Mouse (Mus musculus): ENCODE results near the gene Abhd14a. TPM values are rescaled to one million over a fixed set of nuclear protein-coding genes. Genes with fewer than 3 reads are reported as not detected.
A peak's percentile ranks its signal among the peaks of the same experiment; 100 is the strongest.

Gene Abhd14a
- total RNA-seq, 2 experiments from 2014 or later, result 23.7 to 26.1 TPM

DNA sequence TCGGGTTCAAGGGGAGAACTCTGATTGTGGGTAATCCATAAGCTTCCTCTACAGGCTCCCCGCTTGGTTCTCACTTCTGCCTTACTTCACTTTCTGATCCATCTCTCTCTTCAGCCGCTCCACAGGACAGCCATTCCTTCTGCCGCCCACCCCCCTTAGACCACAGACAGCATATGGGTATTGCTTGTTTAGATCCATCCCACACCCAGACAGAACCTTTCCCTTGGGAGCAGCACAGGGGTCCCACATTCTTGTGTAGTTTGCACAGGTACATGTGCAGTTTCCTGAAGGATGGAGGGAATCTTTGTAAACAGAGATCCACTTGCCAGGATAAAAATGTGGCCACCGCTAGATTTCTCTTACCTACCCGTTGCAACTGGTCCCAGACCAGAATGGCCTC is 4.9 kb upstream of the Abhd14a start:
- DNase-seq, result no peak

DNA sequence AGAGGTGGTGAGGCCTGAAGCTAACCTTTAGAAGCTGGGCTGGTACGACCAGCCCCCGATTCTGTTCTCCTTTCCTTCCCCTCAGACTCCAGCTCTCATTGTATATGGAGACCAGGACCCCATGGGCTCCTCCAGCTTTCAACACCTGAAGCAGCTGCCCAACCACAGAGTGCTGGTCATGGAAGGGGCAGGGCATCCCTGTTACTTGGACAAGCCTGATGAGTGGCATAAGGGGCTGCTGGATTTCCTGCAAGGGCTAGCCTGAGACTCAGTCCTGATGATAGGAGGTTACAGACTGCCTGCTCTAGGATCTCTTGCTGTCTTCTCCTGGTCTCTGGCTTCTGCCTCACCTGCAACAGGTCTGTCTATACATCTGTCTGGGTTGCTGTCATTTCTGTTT is 4.4 kb upstream of the Abhd14a start:
- no peak for DNase-seq

DNA sequence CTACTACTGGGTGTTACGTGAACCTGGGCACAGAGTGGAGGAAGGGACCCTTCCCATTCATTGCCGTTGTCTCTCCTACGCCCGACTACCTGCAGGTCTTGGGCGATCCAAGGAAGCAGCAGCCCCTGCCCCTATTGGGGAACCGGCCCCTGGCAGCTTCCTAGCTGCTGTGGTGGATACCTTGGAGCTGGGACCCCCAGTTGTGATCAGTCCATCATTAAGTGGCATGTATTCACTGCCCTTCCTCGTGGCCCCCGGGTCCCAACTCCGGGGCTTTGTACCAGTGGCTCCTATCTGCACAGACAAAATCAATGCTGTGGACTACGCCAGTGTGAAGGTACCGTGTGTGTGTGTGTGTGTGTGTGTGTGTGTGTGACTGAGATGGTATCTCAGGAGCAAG is 3.8 kb upstream of the Abhd14a start:
- DNase-seq, result no peak

DNA sequence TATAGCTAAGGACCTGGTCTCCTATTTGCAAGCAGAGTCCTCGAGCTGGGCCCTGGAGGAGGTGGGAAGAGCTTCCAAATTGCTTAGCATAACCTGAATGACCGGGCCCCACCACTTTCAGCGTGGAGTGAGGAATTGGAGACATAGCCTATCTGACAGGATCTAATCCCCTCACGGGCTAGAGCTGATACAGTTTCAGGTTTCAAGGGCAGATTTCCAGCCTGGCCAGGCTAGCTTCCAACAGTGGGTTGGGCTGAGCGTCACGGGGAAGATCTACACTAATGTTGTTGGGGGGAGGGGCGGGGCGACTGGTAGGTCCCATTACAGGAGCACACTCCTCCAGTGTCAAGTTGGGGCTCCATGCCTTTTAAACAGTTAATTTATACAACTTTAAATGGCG is 3.2 kb upstream of the Abhd14a start:
- peak; percentile 69 for DNase-seq

DNA sequence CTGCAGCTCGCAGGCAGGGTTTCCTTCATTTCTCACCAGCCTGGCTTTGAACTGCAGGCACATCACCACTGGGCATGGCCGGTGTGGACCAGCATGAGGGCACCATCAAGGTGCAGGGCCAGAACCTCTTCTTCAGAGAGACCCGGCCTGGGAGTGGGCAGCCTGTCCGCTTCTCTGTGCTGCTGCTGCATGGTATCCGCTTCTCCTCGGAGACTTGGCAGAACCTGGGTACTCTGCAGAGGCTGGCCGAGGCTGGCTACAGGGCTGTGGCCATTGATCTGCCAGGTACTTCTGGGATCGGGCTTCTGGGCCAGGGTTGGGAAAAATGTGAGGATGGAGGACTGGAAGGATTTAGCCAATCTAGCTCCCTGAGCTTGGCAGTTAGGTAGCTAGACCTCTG is 2.5 kb upstream of the Abhd14a start:
- no peak for DNase-seq

DNA sequence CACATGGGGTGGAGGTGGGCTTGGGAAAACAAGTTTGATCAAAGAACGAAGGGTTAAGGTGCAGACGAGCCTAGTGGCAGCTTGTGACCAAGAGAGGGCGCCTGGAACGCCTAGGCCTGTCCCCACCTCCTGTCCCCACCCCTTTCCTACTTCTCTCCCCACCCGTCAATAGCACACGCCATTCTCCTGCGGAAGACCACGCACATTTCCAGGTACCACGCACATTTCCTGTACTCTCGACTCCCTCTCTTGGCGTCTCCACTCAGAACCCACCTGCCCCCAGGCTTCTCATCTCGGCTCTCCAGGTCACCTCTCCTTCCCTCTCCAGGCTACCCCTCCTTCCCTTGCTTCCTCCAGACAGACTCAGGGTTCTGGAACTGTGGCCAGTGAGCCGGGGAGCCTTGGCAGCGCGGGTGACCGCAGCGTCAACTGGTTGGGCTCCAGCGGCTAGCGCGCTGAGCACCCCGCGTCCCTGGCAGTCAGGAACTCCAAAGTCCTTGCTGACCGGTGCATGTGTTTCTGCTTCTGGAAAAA is 1.1 kb upstream of the Abhd14a start:
- DNase-seq, result peak; percentile 81

DNA sequence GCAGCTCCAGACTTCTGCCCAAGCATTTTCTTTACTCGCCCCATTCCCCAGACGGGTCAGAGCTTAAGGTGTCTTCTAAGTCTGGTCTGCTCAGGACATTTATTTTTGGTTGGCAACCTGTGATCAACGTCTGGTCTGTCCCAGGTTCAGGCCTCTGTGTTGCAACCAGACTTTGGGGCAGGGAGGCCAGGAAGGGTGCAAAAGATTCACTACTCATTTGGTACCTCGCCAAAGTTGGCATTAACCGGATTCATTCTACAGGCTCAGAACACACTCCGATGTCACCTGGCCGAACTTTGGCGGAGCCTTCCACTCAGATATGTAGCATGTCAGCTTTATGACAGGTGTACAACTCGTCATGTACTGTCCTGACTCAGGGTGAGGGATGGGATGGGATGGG is 473 bp upstream of the Abhd14a start:
- DNase-seq, result no peak

DNA sequence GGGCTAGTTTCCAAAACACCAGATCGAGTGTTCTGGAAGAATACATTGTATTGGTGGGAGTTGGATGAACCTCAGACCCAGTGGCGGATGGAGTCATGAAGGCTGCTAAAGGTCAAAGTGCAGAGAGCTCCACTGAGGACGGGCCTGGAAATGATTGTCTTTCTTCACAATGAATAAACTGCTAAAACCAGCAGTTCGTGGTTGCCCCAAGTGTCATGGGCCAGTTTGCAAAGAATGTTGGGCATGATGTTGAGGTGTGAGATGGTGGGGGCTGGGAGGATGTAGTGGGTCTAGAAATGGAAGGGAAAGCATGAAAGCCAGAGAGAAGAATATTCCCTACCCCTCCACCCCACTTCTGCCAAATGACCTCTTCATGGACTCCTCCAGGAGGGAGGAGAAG is 2.6 kb downstream of the Abhd14a start:
- DNase-seq, result no peak

DNA sequence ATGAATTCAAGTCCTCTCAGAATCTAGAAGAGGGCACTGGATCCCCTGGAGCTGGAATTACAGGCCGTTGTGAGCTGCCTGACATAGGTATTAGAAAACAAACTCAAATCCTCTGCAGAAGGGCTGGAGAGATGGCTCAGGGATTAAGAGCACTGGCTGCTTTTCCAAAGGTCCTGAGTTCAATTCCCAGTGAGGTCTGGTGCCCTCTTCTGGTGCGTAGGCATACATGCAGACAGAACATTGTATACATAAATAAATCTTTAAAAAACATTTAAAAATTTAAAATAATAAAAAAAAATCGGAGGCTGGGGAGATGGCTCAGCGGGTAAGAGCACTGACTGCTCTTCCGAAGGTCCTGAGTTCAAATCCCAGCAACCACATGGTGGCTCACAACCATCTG is 4.8 kb downstream of the Abhd14a start:
- no peak for DNase-seq

DNA sequence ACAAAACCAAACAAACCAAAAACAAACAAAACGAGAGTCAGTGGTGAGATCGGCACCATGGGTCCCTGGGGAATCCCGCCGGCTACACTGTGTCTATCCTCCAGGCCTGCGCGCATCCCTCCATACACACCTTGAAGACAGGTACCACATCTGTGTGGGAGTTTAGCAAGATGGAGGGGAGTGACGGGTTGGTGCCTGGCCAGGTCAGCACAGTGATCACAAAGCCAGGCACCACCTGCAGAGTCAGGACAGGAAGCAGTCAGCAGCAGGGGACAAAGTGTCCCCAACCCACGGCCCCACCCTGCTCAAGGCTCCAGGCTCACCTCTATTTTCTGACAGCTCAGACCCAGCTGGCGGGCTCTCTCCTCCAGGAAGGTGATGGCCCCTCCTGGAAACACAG is 10.9 kb downstream of the Abhd14a start:
- no peak for DNase-seq

DNA sequence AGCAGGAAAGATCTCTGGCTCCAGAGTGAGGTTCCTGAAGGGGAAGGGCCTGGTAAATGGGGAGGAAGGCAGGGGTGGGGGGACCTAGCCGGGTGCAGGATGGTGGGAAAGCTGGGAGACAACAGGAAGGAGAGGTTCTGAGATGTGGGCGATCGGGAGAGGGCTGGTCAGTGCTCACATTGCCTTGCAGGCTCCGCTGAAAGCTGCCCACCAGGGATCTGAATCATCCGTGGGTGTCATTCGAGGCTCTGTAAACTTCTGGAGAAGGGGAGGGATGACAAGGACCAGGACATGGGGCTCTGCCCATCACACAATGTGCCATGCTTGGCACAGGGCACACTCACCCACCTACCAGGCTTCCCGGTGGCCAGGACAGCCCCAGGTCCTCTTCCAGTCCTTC is 14.1 kb downstream of the Abhd14a start:
- no peak for DNase-seq

DNA sequence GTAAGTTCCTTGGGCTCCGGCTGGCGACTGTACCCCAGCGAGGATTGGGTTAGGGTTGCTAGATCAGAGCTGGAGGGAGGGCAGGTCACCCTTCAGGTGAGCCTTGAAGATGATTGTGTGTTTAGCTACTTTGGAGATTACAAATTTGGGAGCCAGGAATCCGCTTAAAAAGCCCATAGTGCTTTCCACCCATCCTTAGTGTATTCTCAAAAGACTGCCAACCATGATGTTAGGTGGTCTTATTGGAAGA is 17.5 kb downstream of the Abhd14a start:
- DNase-seq, result no peak

DNA sequence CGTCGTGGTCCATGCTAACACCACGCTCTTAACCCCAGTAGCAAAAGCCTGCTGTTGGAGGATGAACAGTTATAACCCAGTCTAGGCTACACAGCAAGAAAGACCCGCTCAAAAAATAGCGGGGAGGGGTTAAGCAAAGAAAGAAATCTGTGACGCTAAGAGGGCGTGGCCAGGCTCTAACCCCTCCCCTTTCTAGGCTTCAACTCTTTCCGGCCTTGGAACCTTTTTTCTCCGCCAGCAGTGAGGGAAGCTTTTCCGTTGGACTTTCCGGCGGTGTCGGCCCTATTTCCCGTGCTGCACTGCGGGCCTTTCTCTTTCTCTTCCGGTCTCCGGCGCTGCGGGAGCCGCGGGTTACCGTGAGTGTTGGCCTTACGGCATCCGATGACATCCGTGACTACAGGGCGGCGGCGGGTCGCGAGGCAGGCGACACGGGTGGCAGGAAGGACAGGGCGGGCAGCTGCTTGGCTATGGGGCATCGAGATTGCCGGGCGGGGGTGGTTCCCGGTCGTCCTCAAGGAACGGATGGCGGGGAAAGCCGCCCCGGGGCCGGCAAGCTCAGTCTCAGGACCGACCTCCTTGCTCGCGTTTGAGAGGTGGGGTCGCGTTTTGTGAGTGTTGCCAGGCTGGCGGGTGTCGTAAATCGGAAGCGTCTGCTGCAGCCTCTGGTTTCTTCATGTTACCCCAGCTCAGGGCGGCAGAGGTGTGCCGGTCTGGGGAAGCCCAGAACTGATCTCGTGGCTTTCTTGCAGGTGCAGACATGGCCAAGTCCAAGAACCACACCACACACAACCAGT is 18.1 kb downstream of the Abhd14a start, which contains the start of gene Rpl29:
TSS of gene Rpl29 (plus strand) at position 234 of the 794 bp plus-strand sequence.
- DNase-seq, result peak; percentile 97

DNA sequence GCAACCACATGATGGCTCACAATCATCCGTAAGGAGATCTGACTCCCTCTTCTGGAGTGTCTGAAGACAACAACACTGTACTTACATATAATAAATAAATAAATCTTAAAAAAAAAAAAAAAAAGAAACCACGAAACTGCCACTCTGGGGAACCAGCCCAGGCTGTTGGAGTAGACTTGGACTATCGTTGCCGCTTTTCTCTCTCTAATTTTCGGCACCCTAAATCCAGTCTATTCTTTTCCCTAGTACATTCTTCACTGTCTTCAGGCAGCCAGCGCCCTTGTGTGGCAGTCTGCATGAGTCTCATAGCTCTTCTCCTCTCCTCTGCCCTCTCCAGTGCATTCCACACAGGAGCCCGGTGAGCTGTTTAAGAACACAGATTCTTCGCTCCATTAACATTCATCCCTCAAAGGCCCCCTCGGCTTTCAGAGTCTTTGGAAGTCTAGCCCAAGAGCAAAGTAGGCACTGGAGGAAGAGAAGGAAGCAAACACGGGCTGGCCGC is 18.7 kb downstream of the Abhd14a start:
- DNase-seq, result no peak

DNA sequence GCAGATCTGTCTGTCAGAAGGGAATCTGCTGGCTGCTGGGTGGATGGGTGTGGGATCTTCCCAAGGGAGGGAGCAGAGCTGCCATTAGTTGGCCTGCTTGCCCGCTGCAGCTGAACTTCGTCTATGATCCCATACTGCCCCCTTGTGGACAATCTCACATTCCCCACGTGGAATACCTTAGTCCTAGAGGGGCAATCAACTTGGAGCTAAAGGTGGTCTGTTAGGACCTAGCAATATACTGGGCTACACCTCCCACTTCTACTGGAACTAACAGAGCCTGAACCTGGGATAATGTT is 25.7 kb downstream of the Abhd14a start:
- peak; percentile 92 for DNase-seq

DNA sequence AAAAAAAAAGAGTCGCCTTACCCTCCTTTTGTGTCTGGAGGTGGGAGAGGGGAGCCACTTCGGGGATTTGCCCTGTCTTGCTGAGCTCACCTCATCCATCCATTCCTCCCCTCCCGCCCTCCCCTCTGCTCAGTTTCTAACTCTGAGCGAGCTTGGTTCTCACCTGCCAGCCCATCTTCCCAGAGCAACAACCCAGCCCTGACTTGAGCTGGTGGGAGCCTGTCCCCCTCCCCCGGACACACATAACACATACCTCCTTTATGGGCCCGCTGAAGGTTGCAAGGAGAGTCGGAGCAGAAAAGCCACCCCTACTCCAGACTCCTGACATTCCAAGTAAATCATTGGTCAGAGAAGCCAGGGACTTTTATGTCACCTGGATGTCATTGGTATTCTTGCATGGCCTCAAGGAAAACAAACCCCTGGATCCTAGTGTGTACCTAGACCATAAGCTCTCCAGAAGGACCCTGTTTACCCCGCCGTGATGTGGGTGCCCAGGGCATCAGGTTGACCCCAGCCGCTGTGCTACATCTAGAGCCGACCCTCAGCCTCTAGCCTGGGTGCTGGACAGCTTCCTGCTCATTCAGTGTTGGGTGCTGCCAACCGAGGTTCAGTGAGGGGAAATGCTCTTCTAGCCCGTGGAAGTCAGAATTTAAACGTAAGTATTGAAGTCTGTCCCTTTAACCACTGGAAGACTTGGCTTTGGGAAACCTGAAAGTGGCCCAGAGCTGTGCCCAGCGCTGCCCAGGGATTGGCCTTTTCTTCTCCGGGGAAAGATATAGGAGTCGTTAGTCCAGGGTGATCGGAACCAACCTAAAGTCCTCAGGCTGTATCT is 26.2 kb downstream of the Abhd14a start:
- DNase-seq, result no peak

DNA sequence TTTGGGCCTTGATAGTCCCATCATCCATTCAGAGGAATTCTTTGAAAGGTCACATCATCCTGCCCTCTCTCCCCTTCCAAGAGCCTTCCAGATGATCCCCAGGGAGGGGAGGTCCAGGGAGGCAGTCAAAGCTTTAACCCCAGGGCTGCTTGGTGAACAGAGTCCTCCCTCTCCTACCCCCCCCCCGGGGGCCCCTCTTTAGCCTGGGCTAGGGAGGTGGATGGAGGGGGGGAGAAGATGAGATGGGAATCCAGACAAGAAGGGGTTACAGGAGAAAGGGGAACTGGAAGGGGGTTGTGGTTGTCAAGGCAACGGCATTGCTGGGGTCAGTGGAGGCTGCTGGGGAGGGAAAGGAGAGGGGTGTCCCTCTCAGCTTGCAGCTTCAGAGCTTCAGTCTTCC is 26.9 kb downstream of the Abhd14a start:
- no peak for DNase-seq

DNA sequence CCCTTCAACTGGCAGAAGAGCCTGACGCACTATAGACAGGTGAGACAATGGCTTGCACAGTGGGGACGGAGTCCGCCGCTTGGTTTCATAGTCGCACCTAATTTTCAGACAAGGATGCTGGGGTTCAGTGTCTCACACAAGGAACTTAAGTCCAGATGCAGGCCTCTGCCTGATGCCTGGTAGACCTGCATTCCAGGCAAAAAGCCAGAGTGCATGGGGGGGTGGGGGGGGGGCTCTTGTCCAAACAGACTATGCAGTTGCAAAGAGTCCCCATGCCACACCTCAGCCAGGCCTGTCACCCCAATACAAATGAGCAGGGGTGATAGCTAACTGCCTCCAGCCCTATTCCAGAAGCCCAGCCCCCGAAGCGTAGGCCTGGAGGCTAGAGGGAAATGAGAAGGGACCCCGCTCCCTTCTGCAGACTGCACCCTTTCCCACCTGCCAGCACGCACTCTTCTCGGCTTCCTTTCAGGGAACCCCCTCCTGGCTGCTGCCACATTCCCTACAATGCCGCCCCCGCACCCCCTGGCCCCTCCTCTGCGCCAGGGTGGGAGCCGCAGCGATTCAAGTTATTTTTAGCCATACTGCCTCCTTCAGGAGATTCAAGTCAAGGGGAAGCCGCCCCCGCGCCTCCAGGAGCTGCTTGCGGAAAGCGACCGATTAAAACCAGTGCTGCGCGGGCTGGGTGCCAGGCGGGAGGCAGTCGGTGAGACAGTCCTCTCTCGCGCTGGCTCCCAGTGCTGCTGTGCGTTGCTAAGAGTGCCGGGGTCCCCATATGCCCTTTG is 29.4 kb downstream of the Abhd14a start:
- DNase-seq, result peak; percentile 92

DNA sequence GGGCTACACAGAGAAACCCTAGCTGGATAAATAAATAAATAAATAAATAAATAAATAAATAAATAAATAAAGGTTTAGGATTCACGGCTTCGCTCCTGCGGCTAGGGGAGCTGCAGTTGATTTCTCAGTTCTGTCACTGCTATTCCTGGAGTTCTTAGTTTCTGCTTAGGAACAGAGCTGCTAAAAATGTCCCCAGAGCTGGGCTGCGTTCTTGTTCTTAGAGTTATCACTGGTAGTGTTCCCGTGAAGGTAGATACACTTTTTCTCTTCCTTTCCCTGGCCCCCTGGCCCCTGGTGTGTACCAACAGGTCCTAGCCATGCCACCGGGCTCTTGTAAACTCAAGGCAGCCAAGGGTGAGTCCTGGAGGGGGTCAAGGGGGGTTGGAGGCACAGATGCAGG is 30.7 kb downstream of the Abhd14a start:
- no peak for DNase-seq

DNA sequence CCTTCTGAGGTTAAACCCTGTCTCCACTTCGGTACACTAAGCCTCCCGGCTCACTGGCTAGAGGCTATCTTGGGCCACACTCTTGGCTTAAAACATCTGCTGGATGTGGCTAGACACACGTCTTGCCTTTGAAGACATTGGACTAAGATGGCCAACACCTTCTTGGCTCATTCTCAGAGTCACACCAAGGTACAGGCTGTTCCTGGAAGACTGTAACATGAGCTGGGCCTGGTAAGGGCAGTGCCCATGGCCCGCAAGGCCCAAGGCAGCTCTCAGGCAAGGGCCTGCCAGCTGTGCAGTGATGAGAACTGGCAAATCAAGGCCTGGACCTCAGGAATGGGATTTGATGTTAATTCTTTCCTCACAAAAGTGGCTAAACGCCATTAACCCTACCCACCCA is 33.9 kb downstream of the Abhd14a start:
- no peak for DNase-seq

DNA sequence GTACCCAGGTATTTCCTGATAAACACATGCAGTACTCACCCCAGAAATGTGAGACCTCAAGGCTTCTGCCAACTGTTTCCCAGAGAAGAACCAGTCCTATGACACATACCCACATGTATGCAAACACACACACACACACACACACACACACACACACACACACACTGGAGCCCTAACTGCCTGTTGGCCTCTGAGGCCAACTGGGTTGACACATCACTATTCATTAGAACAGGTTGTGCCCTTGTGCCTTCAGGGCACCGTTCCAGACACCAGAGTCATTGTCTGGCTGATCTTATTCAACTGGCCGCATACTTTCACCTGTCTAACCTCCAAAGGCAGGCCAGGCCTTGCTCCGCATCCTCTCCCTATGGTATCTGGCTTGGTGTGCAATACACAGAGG is 35.3 kb downstream of the Abhd14a start:
- DNase-seq, result no peak

DNA sequence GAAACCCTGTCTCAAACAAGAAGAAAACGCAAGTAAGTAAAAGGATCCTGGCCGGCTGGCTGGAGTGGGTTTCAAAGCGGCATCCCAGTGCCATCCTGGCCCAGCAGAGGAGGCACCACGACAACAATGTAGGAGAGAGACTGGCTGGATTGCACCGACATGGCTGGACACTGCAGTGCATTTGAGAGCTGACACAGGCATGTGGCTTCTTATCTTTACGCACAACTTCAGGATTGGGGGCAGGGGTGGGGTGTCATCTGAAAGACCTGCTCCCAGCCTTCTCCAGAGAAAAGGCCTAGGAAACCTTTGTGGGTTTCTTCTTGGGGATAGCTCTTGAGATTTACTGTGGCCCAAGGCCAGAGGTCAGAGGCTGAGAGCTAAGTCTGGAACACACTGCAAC is 35.7 kb downstream of the Abhd14a start:
- no peak for DNase-seq

DNA sequence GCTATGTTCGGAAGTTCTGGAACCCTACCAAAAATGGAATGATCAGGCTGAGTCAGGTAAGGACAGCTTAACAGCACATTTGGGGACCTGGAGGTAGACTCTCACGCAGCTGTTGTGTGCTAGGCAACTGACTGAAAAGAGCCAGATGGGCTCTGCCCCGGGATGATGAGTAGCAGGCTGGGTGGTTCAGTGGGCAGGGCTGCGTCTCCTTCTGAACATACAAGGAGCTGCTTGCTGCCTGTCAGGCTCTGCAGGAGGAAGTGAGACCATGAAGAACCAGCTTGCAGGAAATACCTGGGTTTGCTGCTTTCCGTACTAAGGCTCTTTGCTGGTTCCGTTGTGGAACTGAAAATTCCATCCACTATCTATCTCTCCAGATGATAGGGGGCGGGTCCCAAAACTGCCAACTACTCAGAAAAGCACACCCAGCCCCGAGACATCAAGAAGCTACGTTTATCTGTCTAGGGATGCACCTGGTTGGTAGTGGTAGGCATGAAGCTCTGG is 36.3 kb downstream of the Abhd14a start:
- no peak for DNase-seq

Data from heart, postnatal 4 days (tissue).